Mouse (Mus musculus): ENCODE measurements around the gene Ccdc62.

The Ccdc62 gene

GRCm38 (mm10) chr5:124004356-124005150, 74.1 kb downstream of the Ccdc62 start:
- no peak for DNase-seq (ENCODE audit: low read depth)

- DNase-seq (ENCODE audit: low read depth) = no peak
Measured at GRCm38 (mm10) chr5:124005151-124005500, 74.6 kb downstream of the Ccdc62 start.

- no peak for DNase-seq (ENCODE audit: low read depth)
Measured at GRCm38 (mm10) chr5:124005591-124005990, 75.1 kb downstream of the Ccdc62 start.

DNA sequence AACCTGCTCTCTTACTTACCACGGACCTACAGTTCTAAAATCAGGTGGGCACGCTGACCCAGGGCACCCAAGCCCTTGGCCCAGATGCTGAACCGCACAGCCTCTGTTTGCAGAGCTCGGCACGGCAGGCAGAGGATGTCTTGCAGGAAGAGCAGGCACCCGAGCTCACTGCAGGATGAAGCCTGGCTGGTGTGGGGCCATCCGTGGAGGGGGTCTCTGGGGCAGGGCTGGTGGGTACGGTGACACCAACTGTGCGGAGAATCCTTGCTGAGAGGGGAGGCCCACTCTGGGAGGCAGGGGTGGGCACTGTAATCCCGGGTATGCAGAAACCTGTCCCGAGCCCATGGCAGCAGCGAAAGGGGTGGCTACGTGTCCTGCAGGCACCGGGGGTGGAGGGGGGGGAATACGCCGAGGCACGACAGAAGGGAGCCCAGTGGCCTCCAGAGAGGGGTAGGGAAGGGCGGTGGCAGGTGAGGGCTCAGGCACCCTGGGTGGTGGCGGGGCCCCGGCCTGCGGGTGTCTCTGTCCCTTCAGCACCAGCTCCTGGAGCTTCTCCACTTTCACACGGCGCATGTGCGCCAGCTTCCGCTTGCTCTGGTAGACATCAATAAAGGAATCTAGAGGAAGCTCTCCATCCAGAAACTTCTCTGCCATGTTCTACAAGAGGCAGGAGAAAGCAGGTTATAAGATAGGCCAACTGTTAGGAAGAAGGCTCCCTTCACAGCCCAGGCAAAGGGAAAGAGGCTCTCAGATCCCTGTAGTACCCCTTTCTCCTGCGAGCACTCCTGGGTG, 75.8 kb downstream of the Ccdc62 start:
- DNase-seq (ENCODE audit: low read depth) = no peak

GRCm38 (mm10) chr5:124006891-124007491, 76.5 kb downstream of the Ccdc62 start:
- no peak for DNase-seq (ENCODE audit: low read depth)

DNA sequence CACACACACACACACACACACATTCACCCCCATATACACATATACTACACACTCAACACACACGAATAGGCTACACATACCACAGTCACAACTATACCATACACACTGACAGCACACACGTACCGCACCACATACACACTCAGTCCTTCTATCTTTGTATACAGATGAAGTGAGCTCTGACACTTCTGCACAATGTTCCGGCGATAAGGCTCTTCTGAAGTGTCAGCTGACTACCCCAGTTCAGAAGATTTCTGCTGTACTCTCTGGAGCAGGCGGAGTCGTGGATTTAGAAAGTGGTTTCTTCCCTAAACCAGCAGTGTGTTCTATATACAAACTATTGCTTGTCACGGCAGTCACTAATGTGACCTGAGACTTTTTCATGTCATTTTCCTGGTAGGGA, 79.6 kb downstream of the Ccdc62 start:
- no peak for DNase-seq (ENCODE audit: low read depth)

DNA sequence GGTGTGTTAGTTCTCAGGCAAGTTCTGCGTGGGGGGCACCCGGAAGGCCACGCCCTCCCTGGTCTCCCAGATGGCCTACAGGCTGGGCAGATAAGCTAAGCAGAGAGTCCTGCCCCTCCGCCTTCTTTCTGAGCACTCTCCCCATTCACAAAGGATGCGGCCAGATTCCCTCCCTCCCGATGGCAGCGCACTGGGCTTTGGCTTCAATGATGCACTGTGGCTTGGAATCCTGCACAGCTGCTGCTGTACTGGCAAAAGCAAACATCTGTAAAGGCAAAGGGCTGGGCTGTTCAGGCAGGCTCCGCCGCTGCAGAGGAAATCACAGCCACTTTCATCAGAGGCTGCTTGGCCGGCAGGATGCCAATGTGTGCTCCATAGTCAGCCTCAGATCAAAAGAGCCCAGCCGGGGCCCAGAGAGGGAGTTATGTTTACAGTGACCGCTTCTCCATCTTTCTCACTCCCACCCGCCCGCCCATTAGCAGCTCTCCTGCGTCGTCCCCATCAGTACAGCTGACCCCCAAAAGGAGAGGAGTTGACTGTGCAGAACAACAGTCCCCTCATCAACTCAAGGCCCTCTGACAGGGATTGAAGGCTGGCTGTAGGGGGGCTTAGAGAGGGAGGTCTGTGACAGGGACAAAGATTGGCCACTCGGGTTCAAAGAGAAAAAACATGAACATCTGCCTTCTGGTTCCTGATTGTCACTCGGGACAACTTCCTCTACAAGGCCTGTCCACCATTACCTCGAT, 80.6 kb downstream of the Ccdc62 start:
- DNase-seq (ENCODE audit: low read depth) = no peak

- DNase-seq (ENCODE audit: low read depth) = no peak
Measured at GRCm38 (mm10) chr5:124011927-124012326, 81.4 kb downstream of the Ccdc62 start.

- no peak for DNase-seq (ENCODE audit: low read depth)
Measured at GRCm38 (mm10) chr5:124012885-124013284, 82.4 kb downstream of the Ccdc62 start.

GRCm38 (mm10) chr5:124013747-124014146, 83.3 kb downstream of the Ccdc62 start:
- no peak for DNase-seq (ENCODE audit: low read depth)

GRCm38 (mm10) chr5:124014180-124014579, 83.7 kb downstream of the Ccdc62 start:
- no peak for DNase-seq (ENCODE audit: low read depth)

DNA sequence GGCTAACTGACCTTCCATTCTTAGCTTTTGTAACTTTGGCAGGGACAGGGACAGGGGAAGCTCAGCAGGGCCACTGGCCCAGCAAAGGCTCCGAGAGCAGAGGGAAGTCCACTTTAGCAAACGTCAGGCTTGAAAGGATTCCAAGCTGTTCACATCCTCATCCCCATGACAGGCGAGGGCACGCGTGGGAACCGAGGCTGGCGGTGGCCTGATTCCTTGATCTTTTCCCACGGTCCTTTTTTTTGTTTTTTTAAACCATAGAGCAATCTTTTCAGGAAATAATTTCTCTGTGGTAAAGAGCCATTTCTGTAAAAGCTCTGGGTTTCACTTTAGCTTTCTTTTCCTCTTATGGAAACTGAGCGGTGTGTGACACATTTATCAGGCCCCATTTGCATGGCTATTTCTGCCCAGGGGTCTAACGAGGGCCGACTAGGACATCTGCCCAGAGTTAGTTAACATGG, 84.3 kb downstream of the Ccdc62 start:
- DNase-seq (ENCODE audit: low read depth) = no peak

DNA sequence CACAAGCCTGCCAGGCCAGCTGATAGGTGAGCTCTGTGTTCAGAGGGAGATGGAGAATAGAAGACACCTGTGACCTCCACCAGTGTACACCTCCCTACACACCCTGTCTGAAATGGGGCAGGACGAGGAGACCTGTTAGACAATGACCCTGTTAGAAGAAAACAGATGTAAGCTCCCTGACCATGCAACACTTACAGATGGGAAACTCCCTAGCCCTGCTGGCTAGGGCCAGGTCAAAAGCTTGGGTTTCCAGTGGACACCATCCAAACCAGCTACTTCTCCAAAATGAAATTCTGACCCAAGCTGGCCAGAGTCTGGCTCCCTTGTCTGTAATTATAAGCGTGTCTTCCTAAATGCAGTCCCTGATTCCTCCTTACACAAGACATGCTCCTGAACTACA, 85.2 kb downstream of the Ccdc62 start:
- DNase-seq (ENCODE audit: low read depth) = no peak

DNA sequence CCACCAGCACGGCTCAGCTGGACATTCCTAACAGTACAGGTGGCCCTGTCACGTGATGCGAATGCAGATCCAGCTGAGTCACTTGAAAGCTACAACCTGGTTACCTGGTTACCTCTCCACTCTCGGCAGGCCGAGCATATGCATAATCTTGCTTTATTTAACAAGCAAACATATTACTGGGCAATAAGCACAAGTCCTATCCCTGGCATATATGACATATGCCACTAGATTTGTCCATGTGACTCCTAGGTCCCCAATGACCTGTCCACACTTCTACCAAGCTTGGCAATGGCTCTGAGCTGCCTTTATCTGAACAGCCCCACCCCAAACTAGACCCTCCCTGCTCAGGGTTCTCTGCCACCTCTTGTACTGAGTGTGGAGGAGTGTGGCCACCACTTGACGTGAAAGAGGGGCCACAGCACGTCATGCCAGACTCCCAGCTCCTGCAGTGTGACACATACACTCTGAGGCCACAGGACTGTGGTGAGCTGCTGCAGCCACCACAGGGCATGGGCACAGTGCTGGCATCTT, 85.9 kb downstream of the Ccdc62 start:
- no peak for DNase-seq (ENCODE audit: low read depth)

DNA sequence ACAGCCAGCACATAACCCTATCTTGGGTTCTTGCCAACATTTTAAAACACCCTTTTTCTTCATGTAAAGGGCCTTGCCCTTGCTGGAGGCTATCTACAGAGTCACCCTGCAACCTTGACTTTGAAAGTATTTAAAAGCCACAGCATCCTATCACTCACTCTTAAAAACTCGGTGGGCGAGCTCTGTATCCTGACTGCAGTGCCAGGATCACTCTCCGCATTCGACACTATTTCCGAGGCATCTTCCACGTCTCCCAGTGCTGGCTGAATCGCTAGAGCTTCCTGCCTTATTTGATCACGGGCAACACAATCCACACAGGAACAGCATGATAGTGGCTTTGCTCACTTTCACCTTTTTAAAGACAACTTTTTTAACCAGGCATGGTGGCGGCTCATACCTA, 87.5 kb downstream of the Ccdc62 start:
- DNase-seq (ENCODE audit: low read depth) = no peak

- DNase-seq (ENCODE audit: low read depth) = no peak
Measured at GRCm38 (mm10) chr5:124018651-124019050, 88.2 kb downstream of the Ccdc62 start.

Data from c-Kit-positive CD71-negative TER-119-negative erythroid progenitor cells, embryonic 14.5 days (primary cell).